Mouse (Mus musculus) neural tube, embryonic 12.5 days (tissue): ENCODE data around the gene Art4. TPM values are rescaled to one million over a fixed set of nuclear protein-coding genes. Genes with fewer than 3 reads are reported as not detected.
A peak's percentile ranks its signal among the peaks of the same experiment; 100 is the strongest.
"Not testable (repeated sequence)": the region's sequence is repeated elsewhere in the genome, so short reads cannot be mapped to it uniquely, and the experiment has no call there.

ENCODE experiments used
- ATAC-seq: fragments of 200-750 bp; cut with Nextera tagmentation; 2 replicates; pipeline ENCODE4 v1.8.0; 2017; ENCODE audit warnings: low read depth, mild to moderate bottlenecking, moderate TSS enrichment, moderate library complexity; ENCODE audit not compliant: low FRiP score
- H3K27ac ChIP-seq: fragments of 300-500 bp; sonication (generic); 2 replicates; pipeline ENCODE4 v1.5.1; 2016
- H3K27me3 ChIP-seq: fragments of 300-500 bp; sonication (generic); replicated peaks from 2 replicates; pipeline ENCODE4 v1.6.1; 2016; ENCODE audit warnings: mild to moderate bottlenecking
- H3K36me3 ChIP-seq: fragments of 300-500 bp; sonication (generic); 2 replicates; pipeline ENCODE4 v1.6.1; 2016; ENCODE audit warnings: mild to moderate bottlenecking
- H3K4me1 ChIP-seq: fragments of 300-500 bp; sonication (generic); 2 replicates; pipeline ENCODE4 v1.6.1; 2016
- H3K4me2 ChIP-seq: fragments of 300-500 bp; sonication (generic); replicated peaks from 2 replicates; pipeline ENCODE4 v1.6.1; 2016; ENCODE audit warnings: mild to moderate bottlenecking
- H3K4me3 ChIP-seq: fragments of 300-500 bp; sonication (generic); 2 replicates; pipeline ENCODE4 v1.5.1; 2016
- H3K9ac ChIP-seq: fragments of 300-500 bp; sonication (generic); 2 replicates; pipeline ENCODE4 v1.6.1; 2016; ENCODE audit warnings: mild to moderate bottlenecking
- H3K9me3 ChIP-seq: fragments of 300-500 bp; sonication (generic); 2 replicates; pipeline ENCODE4 v1.6.1; 2016; ENCODE audit warnings: mild to moderate bottlenecking
- WGBS: fragments of 180-500 bp; shearing (Covaris S2); methylation state at CpG from one replicate; pipeline ENCODE4 v1.1.7; 2016; 5-methylcytosine and 5-hydroxymethylcytosine counted together
- polyA plus RNA-seq: library from polyadenylated mRNA; unstranded; fragments of >200 nt; fragmentation: Nextera tagmentation; extraction: Ambion mirVana; gene quantifications from 2 replicates; pipeline ENCODE4 v1.2.1, GENCODE M21; 2016

Gene Art4
- polyA plus RNA-seq, 1 experiment from 2014 or later = 0.51 TPM

DNA sequence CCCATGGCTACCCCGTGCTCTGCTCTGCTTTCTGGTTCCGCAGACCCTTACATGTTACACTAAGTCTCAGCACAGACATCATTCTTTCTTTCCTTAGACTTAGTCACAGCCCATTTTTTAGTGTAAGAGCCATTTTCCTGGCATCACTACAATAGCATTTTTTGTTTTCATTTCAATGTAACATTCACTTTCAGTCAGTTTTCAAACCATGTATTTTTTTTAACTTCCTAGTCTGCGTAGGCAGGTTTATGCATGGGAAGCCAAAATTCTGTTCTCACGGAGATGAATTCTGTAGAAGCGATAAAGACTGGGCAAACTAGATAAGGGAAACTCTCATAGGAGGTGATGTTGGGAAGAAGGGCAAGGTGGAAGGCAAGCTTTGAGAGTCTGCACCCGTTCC is 32.0 kb upstream of the Art4 start:
- H3K9ac ChIP-seq = no peak overlapping the region
- H3K36me3 ChIP-seq = no peaks in the 10 kb centered on the region
- no peaks in the 10 kb centered on the region for H3K27me3 ChIP-seq
- no peak for ATAC-seq
- H3K4me3 ChIP-seq = no peak overlapping the region
- H3K4me2 ChIP-seq = no peak overlapping the region
- WGBS = 92% methylated on average over 6 of the region's 6 CpGs
- H3K4me1 ChIP-seq = no peaks in the 10 kb centered on the region
- H3K9me3 ChIP-seq = no peaks in the 10 kb centered on the region
- H3K27ac ChIP-seq = no peak overlapping the region

DNA sequence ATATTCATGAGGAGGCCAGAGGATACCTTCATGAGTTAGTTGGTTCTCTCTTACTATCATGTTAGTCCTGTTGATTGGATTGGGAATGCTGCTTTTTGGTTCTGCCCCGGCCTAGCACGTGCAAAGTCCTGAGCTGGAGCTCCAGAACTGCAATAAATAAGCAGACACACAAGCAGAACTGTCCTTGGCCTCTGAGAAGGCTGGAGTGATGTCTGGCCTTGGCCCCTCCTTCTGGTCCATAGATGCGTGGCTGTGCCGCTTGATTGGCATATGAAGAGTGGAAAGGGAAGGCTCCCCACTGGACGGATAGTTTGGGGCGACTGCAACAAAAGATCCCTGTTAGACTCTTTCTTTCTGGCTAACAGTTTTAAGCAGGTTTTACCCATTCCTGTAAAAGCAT is 31.5 kb upstream of the Art4 start:
- WGBS = 90% methylated on average over 6 of the region's 6 CpGs
- H3K9me3 ChIP-seq = no peaks in the 10 kb centered on the region
- H3K4me3 ChIP-seq = no peak overlapping the region
- H3K27me3 ChIP-seq = no peaks in the 10 kb centered on the region
- no peaks in the 10 kb centered on the region for H3K36me3 ChIP-seq
- ATAC-seq = no peak
- H3K4me2 ChIP-seq = no peak overlapping the region
- H3K27ac ChIP-seq = no peak overlapping the region
- no peaks in the 10 kb centered on the region for H3K4me1 ChIP-seq
- H3K9ac ChIP-seq = no peak overlapping the region

DNA sequence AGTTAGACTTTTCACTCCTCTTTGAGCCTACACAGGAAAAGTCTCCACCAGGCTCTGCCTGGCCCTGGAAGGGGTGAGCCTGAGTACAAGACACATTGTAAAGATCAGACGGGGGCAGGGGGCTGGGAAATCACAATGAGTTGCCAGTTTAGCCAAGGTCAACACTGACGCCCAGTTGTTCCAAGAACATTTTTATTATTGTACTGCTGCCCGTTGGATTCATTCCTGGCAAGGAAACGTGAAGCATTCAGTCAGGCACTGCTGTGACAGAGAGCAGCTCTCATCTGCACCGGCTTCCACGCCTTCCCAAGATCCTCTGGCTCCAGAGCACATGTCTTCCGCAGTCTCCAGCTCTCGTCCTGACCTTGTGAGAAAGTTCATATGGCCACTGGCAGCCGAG is 30.3 kb upstream of the Art4 start:
- no peaks in the 10 kb centered on the region for H3K27me3 ChIP-seq
- no peaks in the 10 kb centered on the region for H3K36me3 ChIP-seq
- no peaks in the 10 kb centered on the region for H3K9me3 ChIP-seq
- H3K9ac ChIP-seq = no peak overlapping the region
- no peak for ATAC-seq
- no peak overlapping the region for H3K27ac ChIP-seq
- H3K4me1 ChIP-seq = no peaks in the 10 kb centered on the region
- 74% methylated on average over 9 of the region's 9 CpGs for WGBS
- no peak overlapping the region for H3K4me2 ChIP-seq
- no peak overlapping the region for H3K4me3 ChIP-seq

DNA sequence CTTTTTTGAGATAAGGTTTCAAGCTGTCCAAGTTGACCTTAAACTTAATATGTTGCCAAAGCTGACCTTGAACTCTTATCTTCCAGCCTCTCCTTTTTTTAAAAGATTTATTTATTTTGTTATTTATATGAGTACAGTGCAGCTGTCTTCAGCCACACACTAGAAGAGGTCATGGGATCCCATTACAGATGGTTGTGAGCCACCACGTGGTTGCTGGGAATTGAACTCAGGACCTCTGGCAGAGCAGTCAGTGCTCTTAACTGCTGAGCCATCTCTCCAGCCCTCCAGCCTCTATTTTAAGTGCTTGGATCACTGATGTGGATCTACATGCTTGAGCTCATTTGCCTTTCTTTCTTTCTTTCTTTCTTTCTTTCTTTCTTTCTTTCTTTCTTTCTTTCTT is 27.2 kb upstream of the Art4 start:
- H3K27me3 ChIP-seq, H3K9ac ChIP-seq, H3K4me3 ChIP-seq, H3K9me3 ChIP-seq, ATAC-seq, H3K4me1 ChIP-seq, H3K4me2 ChIP-seq, H3K36me3 ChIP-seq, H3K27ac ChIP-seq: not testable (repeated sequence)
- WGBS = 65% methylated on average over 1 of the region's 1 CpGs

DNA sequence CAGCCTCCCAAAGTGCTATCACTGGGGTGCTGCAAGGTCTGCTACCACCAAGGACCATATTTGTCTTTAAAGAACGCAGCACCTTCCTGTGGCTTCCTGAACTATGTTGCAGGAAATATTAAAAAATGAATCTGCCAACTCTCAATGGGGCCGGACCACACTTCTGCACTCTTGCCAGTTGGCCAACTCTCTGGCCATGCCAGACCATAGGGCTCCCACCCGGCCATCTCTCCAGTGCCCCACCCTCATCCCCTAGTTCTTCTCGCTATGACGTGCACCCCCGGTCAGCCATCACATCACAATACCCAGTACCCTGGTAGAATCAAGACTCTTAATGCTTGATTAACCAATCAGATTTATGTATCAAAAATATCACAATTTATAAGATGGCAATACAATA is 26.4 kb upstream of the Art4 start:
- no peaks in the 10 kb centered on the region for H3K9me3 ChIP-seq
- WGBS = 93% methylated on average over 6 of the region's 6 CpGs
- H3K9ac ChIP-seq = no peak overlapping the region
- no peaks in the 10 kb centered on the region for H3K27me3 ChIP-seq
- no peak overlapping the region for H3K4me3 ChIP-seq
- H3K4me1 ChIP-seq = no peaks in the 10 kb centered on the region
- H3K4me2 ChIP-seq = no peak overlapping the region
- H3K27ac ChIP-seq = no peak overlapping the region
- H3K36me3 ChIP-seq = no peaks in the 10 kb centered on the region
- no peak for ATAC-seq

DNA sequence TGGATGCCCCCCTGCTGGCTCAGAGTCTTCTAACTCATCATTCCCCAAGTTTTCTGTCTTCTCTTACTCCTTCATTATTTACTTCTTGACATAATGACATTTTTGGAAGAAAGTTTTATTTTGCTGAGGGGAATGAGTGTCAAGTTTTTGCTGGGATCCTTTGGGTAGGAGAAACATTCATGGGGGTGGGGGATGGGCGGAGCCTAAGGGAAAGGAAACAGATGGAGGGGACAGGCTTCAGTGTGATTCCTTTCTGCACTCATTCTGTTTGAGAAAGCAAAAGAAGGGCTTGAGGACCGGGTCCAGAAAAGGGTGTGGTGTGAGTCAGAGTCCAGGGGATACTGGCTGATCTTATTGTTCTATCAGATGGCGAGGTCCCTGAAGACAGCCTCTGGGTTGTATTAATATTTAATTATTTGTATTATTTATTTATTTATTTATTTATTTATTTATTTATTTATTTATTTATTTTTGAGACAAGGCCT is 25.9 kb upstream of the Art4 start:
- 89% methylated on average over 3 of the region's 3 CpGs for WGBS
- ATAC-seq = no peak
- no peak overlapping the region for H3K9ac ChIP-seq
- H3K9me3 ChIP-seq = no peaks in the 10 kb centered on the region
- no peaks in the 10 kb centered on the region for H3K36me3 ChIP-seq
- no peaks in the 10 kb centered on the region for H3K27me3 ChIP-seq
- no peak overlapping the region for H3K27ac ChIP-seq
- no peak overlapping the region for H3K4me3 ChIP-seq
- H3K4me2 ChIP-seq = no peak overlapping the region
- H3K4me1 ChIP-seq = no peaks in the 10 kb centered on the region

DNA sequence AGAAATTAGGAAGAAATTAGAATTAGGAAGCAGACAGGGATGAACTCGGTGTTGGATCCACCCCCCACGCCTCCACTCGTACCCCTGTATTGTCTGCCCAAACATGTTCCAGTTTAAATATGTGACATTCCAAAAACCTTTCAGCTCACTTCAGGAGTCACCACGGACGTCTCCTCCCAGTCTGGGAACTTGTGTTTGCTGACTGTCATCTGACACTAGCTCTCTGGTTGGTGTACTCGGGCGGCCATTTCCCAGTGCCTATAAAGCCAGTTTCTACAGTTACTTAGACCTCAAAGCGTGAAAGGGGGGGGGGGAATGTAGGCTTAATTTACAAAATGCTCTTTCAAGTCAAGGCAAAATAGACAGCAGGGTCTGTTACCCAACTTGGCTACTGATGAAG is 24.1 kb upstream of the Art4 start:
- no peak overlapping the region for H3K9ac ChIP-seq
- no peaks in the 10 kb centered on the region for H3K36me3 ChIP-seq
- no peaks in the 10 kb centered on the region for H3K9me3 ChIP-seq
- H3K27ac ChIP-seq = no peak overlapping the region
- no peaks in the 10 kb centered on the region for H3K4me1 ChIP-seq
- H3K4me2 ChIP-seq = no peak overlapping the region
- no peak for ATAC-seq
- no peaks in the 10 kb centered on the region for H3K27me3 ChIP-seq
- WGBS = 73% methylated on average over 8 of the region's 8 CpGs
- no peak overlapping the region for H3K4me3 ChIP-seq

DNA sequence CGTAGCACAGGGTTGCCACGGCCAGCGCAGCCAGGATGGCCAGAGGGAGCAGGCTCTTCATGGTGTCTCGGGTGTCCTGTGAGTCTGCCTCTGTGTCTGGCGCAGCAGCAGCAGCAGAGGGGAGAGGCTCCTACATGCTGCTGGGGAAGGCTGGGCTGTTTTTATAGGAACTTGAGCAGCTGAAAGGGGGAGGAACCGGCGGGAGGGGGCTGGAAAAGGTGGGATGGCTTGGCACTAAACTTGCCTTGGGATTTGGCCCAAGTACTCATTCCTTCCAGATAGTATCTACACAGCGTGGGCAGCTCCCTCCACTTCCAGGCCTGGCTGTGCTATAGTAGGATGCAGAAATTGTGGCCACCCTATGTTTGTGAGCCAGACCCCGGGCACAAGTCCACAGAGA is 18.1 kb upstream of the Art4 start, which contains the start of gene Mgp:
Mgp (minus strand) TSS at position 154 of the 400 bp plus-strand sequence.
- H3K9ac ChIP-seq = no peak within 1 kb of the TSS
- H3K4me1 ChIP-seq = no peaks in the 10 kb centered on the region
- WGBS = 53% methylated on average over 9 of the region's 9 CpGs
- no peak within 1 kb of the TSS for H3K27ac ChIP-seq
- H3K36me3 ChIP-seq = no peaks in the 10 kb centered on the region
- H3K4me3 ChIP-seq = no peak within 1 kb of the TSS
- no peaks in the 10 kb centered on the region for H3K27me3 ChIP-seq
- ATAC-seq = no peak
- no peaks in the 10 kb centered on the region for H3K9me3 ChIP-seq
- H3K4me2 ChIP-seq = 0 out of 2 replicates have a peak within 1 kb of the TSS, but pooled peaks have one; percentile 12

DNA sequence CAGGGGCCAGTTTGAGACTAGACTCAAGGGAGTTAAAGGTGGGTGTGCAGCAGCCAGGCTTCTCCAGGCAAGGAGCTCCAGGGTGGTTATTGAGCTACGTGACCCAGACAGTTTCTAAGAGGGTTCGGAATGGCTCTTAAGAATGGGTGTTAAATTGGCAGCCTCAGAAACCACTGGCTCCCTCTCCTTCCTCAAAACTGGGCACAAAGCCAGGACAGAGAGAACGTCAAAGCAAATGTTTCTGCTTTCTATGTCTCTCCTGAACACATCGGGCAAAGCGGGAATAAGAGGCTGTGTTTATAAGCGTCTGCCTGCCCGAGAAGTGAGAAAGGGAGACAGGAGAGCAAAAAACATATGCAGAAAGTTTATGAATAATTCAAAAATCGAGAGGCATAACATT is 17.1 kb upstream of the Art4 start:
- Histone ChIP-seq H3K27ac (no peak overlapping the region), H3K27me3 (no peaks in the 10 kb centered on the region), H3K4me3 (no peak overlapping the region), H3K4me2 (no peak overlapping the region), H3K36me3 (no peaks in the 10 kb centered on the region), H3K4me1 (no peaks in the 10 kb centered on the region), H3K9ac (no peak overlapping the region), H3K9me3 (no peaks in the 10 kb centered on the region)
- 67% methylated on average over 8 of the region's 8 CpGs for WGBS
- ATAC-seq = no peak

DNA sequence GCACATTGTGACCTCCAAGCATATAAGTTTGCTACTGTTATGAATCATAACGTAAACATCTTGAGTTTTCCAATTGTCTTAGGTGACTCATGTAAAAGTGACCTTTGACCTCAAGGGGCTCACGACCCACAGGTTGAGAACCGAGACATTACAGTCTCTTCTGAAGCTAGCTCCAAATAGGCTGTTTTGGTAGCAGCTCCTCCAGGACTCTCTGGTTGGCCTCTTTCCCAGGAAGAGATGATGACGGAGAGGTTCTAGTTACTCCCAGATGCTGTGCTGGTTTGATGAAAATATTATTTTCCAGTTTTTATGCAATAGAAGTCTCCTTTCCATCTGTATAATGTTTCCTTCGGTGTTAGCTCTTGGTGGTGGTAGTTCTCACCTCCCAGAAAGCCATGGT is 11.4 kb upstream of the Art4 start:
- Histone ChIP-seq H3K36me3 (no peaks in the 10 kb centered on the region), H3K4me3 (no peak overlapping the region), H3K9me3 (no peaks in the 10 kb centered on the region), H3K27me3 (no peaks in the 10 kb centered on the region), H3K4me2 (no peak overlapping the region), H3K9ac (no peak overlapping the region), H3K4me1 (no peaks in the 10 kb centered on the region), H3K27ac (no peak overlapping the region)
- 83% methylated on average over 5 of the region's 5 CpGs for WGBS
- ATAC-seq = no peak

DNA sequence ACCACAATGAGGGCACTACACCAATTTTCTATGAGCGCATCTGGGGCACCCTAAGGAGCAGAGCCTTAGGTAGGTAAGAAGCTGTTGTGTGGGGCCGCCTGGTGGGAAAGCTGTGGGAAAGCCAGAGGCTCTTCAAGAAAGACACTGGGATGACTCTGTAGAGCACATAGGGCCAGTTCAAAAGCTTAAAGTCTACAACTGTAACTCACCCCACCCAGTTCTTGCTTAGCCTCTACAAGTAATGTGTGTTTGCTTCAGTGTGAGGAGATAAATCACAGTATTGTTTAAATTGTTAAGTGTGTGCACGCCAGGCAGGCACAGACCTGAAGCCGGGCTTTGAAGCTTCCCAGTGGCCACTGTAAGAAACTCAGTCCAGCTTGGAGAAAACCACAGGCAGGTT is 8.6 kb upstream of the Art4 start:
- Histone ChIP-seq H3K9me3 (no peaks in the 10 kb centered on the region), H3K27ac (no peak overlapping the region), H3K4me2 (no peak overlapping the region), H3K4me1 (no peaks in the 10 kb centered on the region), H3K27me3 (no peaks in the 10 kb centered on the region), H3K9ac (no peak overlapping the region), H3K36me3 (no peaks in the 10 kb centered on the region), H3K4me3 (no peak overlapping the region)
- 65% methylated on average over 4 of the region's 4 CpGs for WGBS
- ATAC-seq = no peak

DNA sequence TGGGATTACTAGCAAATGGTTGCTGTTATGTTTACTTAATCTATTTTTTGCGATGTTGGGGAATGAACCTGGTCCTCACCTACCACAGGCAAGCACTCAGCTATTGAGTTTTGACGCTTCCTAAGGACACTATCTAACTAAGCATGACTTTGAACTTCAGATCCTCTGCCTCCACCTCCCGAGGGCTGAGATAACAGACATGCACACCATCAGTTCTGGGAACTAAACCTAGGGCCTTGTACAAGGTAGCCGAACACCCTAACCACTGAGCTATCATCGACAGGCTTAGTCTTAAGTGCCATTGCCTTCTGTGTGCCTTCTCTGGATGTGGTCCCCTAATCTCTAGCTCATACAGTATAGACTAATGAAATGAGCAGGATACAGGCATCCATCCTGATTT is 7.8 kb upstream of the Art4 start:
- H3K27ac ChIP-seq = no peak overlapping the region
- no peaks in the 10 kb centered on the region for H3K36me3 ChIP-seq
- H3K4me1 ChIP-seq = no peaks in the 10 kb centered on the region
- no peak for ATAC-seq
- no peak overlapping the region for H3K4me3 ChIP-seq
- H3K27me3 ChIP-seq = no peaks in the 10 kb centered on the region
- no peaks in the 10 kb centered on the region for H3K9me3 ChIP-seq
- H3K4me2 ChIP-seq = no peak overlapping the region
- no peak overlapping the region for H3K9ac ChIP-seq
- 92% methylated on average over 5 of the region's 5 CpGs for WGBS

DNA sequence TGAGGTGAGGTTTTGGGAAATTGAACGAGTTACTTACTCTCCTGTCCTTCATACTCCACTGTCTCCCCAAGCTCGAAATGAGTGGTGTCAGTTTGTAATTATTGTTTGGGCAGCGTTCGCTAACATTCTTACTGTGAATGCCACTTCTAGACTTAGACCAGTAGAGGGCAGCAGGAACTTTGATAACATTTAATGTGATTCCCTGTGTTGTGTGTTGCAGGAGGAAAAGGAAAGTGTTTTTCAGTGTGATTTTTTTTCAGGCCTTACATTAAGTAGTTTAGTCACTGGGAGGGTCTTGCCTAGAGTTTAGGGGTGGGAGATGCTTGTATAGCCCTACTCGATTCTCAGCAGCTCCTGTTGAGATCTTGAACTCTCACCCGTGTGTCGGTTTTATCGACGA is 3.5 kb upstream of the Art4 start:
- WGBS = 53% methylated on average over 9 of the region's 9 CpGs
- ATAC-seq = no peak
- no peak overlapping the region for H3K4me3 ChIP-seq
- H3K9ac ChIP-seq = no peak overlapping the region
- H3K4me1 ChIP-seq = peaks cover 5% of the 10 kb centered on the region; the same call in 1 of the 2 replicates
- no peak overlapping the region for H3K27ac ChIP-seq
- H3K4me2 ChIP-seq = no peak overlapping the region
- no peaks in the 10 kb centered on the region for H3K27me3 ChIP-seq
- no peaks in the 10 kb centered on the region for H3K9me3 ChIP-seq
- no peaks in the 10 kb centered on the region for H3K36me3 ChIP-seq
